Mouse (Mus musculus) lung, postnatal 36 days (tissue): ENCODE data around the gene Rnf167.
A peak's percentile ranks its signal among the peaks of the same experiment; 100 is the strongest.

ENCODE experiments used
- DNase-seq: peaks from one replicate; pipeline ENCODE4 v3.0.0; 2022; ENCODE audit warnings: mixed read lengths

Rnf167 gene

GRCm38 (mm10) chr11:70646691-70647650 is at the start of gene Rnf167, which contains the start of gene Slc25a11:
Rnf167 (plus strand) TSS chr11:70647235.
Slc25a11 (minus strand) TSS chr11:70647479.
- DNase-seq = peak; percentile 99

- DNase-seq = no peak
Measured at GRCm38 (mm10) chr11:70597301-70597700, 49.7 kb upstream of the Rnf167 start.

- no peak for DNase-seq
Measured at GRCm38 (mm10) chr11:70598451-70598953, 48.5 kb upstream of the Rnf167 start.

- DNase-seq = peak; percentile 91
Measured at GRCm38 (mm10) chr11:70605024-70605566, 41.9 kb upstream of the Rnf167 start.

- DNase-seq = no peak
Measured at GRCm38 (mm10) chr11:70606717-70607116, 40.3 kb upstream of the Rnf167 start.

GRCm38 (mm10) chr11:70607611-70608010 is 39.4 kb upstream of the Rnf167 start:
- no peak for DNase-seq

GRCm38 (mm10) chr11:70608381-70609066 is 38.5 kb upstream of the Rnf167 start:
- peak; percentile 47 for DNase-seq

GRCm38 (mm10) chr11:70610752-70611151 is 36.3 kb upstream of the Rnf167 start:
- DNase-seq = no peak

- DNase-seq = no peak
Measured at GRCm38 (mm10) chr11:70612505-70612904, 34.5 kb upstream of the Rnf167 start.

- DNase-seq = peak; percentile 89
Measured at GRCm38 (mm10) chr11:70615074-70615473, 32.0 kb upstream of the Rnf167 start.

- DNase-seq = no peak
Measured at GRCm38 (mm10) chr11:70615516-70616093, 31.4 kb upstream of the Rnf167 start, which contains the start of gene 4930544D05Rik. 4930544D05Rik (plus strand) TSS chr11:70615848.

GRCm38 (mm10) chr11:70619101-70619500 is 27.9 kb upstream of the Rnf167 start, which contains the start of gene Chrne:
Chrne (minus strand) TSS chr11:70619216.
- no peak for DNase-seq

GRCm38 (mm10) chr11:70621972-70622814 is 24.8 kb upstream of the Rnf167 start:
- peak; percentile 35 for DNase-seq

- DNase-seq = no peak
Measured at GRCm38 (mm10) chr11:70623053-70623742, 23.8 kb upstream of the Rnf167 start.

- DNase-seq = peak; percentile 72
Measured at GRCm38 (mm10) chr11:70625473-70625872, 21.6 kb upstream of the Rnf167 start.

- no peak for DNase-seq
Measured at GRCm38 (mm10) chr11:70626877-70627276, 20.2 kb upstream of the Rnf167 start.

GRCm38 (mm10) chr11:70628431-70628830 is 18.6 kb upstream of the Rnf167 start:
- no peak for DNase-seq

- peak; percentile 51 for DNase-seq
Measured at GRCm38 (mm10) chr11:70629557-70629956, 17.5 kb upstream of the Rnf167 start.

GRCm38 (mm10) chr11:70630129-70630528 is 16.9 kb upstream of the Rnf167 start:
- DNase-seq = no peak

- no peak for DNase-seq
Measured at GRCm38 (mm10) chr11:70635601-70636000, 11.4 kb upstream of the Rnf167 start.

- DNase-seq = no peak
Measured at GRCm38 (mm10) chr11:70637764-70638163, 9.3 kb upstream of the Rnf167 start.
